Mouse (Mus musculus): ENCODE data around the gene Wdr92. TPM values are rescaled to one million over a fixed set of nuclear protein-coding genes. Genes with fewer than 3 reads are reported as not detected.

The Wdr92 gene
- polyA plus RNA-seq, 1 experiment from 2014 or later: 27.6 TPM

Other genes with a start within 250 kb of the Wdr92 start
- 1.5 and 1.7 TPM in 2 replicates for gene Fbxo48, start 230.7 kb upstream of the Wdr92 start, polyA plus RNA-seq (2016; fragmentation: Nextera tagmentation; extraction: Ambion mirVana)
- gene Cnrip1, start 130.5 kb upstream of the Wdr92 start, polyA plus RNA-seq (2016; fragmentation: Nextera tagmentation; extraction: Ambion mirVana): 7.2 and 12.7 TPM in 2 replicates
- 5.6 and 10.6 TPM in 2 replicates for gene Plek, start 129.7 kb upstream of the Wdr92 start, polyA plus RNA-seq (2016; fragmentation: Nextera tagmentation; extraction: Ambion mirVana)
- gene Ppp3r1, start 22.8 kb upstream of the Wdr92 start, polyA plus RNA-seq (2016; fragmentation: Nextera tagmentation; extraction: Ambion mirVana): 75.1 and 76.7 TPM in 2 replicates
- gene Pno1, start 29.5 kb downstream of the Wdr92 start, polyA plus RNA-seq (2016; fragmentation: Nextera tagmentation; extraction: Ambion mirVana): 95.4 and 114 TPM in 2 replicates
- 85.5 and 94.1 TPM in 2 replicates for gene C1d, start 75.5 kb downstream of the Wdr92 start, polyA plus RNA-seq (2016; fragmentation: Nextera tagmentation; extraction: Ambion mirVana)